Mouse (Mus musculus) neutrophil, adult 65 days (primary cell): ENCODE results near the gene Btnl2. TPM values are rescaled to one million over a fixed set of nuclear protein-coding genes. Genes with fewer than 3 reads are reported as not detected.

Source experiments
- total RNA-seq: library from RNA; stranded (reverse); gene quantifications from 2 replicates; pipeline ENCODE4 v1.2.4, GENCODE M21; 2023

Btnl2 gene
- 2.8 and 3.5 TPM in 2 replicates for total RNA-seq

GRCm38 (mm10) chr17:34354539-34354938 lies at the start of gene Btnl2:
TSS of gene Btnl2 (plus strand) at chr17:34354822.

GRCm38 (mm10) chr17:34305380-34306030 lies 49.1 kb upstream of the Btnl2 start, which contains the start of gene H2-Eb1:
TSS of gene H2-Eb1 (plus strand) at chr17:34305867.

DNA sequence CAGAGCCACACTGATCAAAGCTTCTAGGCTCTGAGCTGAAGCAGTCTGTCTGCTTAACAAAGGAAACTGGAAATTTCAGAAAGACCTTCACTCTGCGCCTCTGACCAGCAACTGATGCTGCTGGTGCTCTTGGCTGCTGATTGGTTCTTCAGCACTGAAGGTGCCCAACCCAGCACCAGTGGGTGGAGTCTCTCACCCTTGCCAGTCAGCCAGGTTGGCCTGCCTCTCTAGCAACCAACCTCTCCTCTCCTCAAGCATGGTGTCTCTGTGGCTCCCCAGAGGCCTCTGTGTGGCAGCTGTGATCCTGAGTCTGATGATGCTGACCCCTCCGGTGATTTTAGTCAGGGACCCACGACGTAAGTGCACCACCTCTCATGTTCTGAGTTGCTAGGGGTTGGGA lies 29.2 kb upstream of the Btnl2 start, which contains the start of gene H2-Eb2:
TSS of gene H2-Eb2 (plus strand) at position 230 of the 400 bp plus-strand sequence.

DNA sequence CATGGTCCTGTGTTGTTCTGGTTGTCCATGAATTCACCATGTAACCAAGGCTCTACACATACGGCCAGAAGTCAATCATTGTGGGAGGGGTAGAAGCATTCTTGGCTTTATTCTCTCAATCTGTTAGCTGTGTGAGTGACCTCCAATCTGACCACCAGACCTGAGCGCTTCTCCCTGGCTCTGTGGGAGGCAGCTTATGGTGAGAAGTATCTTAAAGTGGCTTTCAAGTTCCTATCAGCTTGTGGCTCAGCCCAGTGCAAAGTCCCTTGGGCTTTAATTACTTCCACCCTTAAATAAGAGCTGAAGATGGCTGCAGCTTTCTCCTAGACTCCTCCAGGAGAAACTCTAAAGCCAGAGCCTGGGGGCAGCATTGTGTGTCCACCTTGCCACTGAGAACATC lies 22.2 kb downstream of the Btnl2 start, which contains the start of gene Btnl1:
TSS of gene Btnl1 (plus strand) at position 286 of the 400 bp plus-strand sequence.

GRCm38 (mm10) chr17:34398711-34399393 lies 44.2 kb downstream of the Btnl2 start, which contains the start of gene BC051142:
TSS of gene BC051142 (plus strand) at chr17:34398820.

Other genes with a start within 250 kb of the Btnl2 start
- gene H2-DMa, start 235.3 kb upstream of the Btnl2 start, total RNA-seq = 37.1 and 59.5 TPM in 2 replicates
- gene Brd2, start 232.2 kb upstream of the Btnl2 start, total RNA-seq = 207 and 226 TPM in 2 replicates
- gene H2-DMb2, start 211.5 kb upstream of the Btnl2 start, total RNA-seq = 18.6 and 19.3 TPM in 2 replicates
- gene H2-DMb1, start 201.8 kb upstream of the Btnl2 start, total RNA-seq = 22.2 and 30.6 TPM in 2 replicates
- 51.1 and 63.7 TPM in 2 replicates for gene Tap1, start 167.3 kb upstream of the Btnl2 start, total RNA-seq
- 80.5 and 98.6 TPM in 2 replicates for gene Psmb9, start 167.1 kb upstream of the Btnl2 start, total RNA-seq
- gene Psmb8, start 157.1 kb upstream of the Btnl2 start, total RNA-seq = 78.8 and 79.3 TPM in 2 replicates
- gene Tap2, start 151.3 kb upstream of the Btnl2 start, total RNA-seq = 72.1 and 96.2 TPM in 2 replicates
- gene H2-Ob, start 115.9 kb upstream of the Btnl2 start, total RNA-seq = 1.6 and 2.7 TPM in 2 replicates
- gene H2-Ab1, start 97.1 kb upstream of the Btnl2 start, total RNA-seq = 15.7 and 37.9 TPM in 2 replicates
- gene H2-Aa, start 67.0 kb upstream of the Btnl2 start, total RNA-seq = 18.1 and 28.1 TPM in 2 replicates
- 10.8 and 19.1 TPM in 2 replicates for gene H2-Eb1, start 49.0 kb upstream of the Btnl2 start, total RNA-seq
- gene H2-Eb2, start 29.2 kb upstream of the Btnl2 start, total RNA-seq = not detected in 2 replicates
- gene Btnl1, start 22.3 kb downstream of the Btnl2 start, total RNA-seq = not detected in 2 replicates
- gene BC051142, start 44.0 kb downstream of the Btnl2 start, total RNA-seq = not detected in 2 replicates
- not detected in 2 replicates for gene Btnl4, start 122.5 kb downstream of the Btnl2 start, total RNA-seq
- gene Btnl6, start 162.5 kb downstream of the Btnl2 start, total RNA-seq = not detected in 2 replicates
- 0.57 and 1.5 TPM in 2 replicates for gene Notch4, start 209.4 kb downstream of the Btnl2 start, total RNA-seq
- gene Gpsm3, start 235.0 kb downstream of the Btnl2 start, total RNA-seq = 440 and 473 TPM in 2 replicates
- 89.1 and 104 TPM in 2 replicates for gene Pbx2, start 236.4 kb downstream of the Btnl2 start, total RNA-seq
- 5.3 and 8.3 TPM in 2 replicates for gene Ager, start 243.0 kb downstream of the Btnl2 start, total RNA-seq
- gene Rnf5, start 248.9 kb downstream of the Btnl2 start, total RNA-seq = 33.1 and 34.1 TPM in 2 replicates
- 46.3 and 48.5 TPM in 2 replicates for gene Agpat1, start 249.4 kb downstream of the Btnl2 start, total RNA-seq